Mouse (Mus musculus): ENCODE results near the gene Acsf3. TPM values are rescaled to one million over a fixed set of nuclear protein-coding genes. Genes with fewer than 3 reads are reported as not detected.
A peak's percentile ranks its signal among the peaks of the same experiment; 100 is the strongest.

The Acsf3 gene
- polyA plus RNA-seq, 1 experiment from 2014 or later, result 18.7 TPM

- Histone ChIP-seq H3K9me3 (no peaks in the 10 kb centered on the region), H3K9ac (no peak overlapping the region), H3K4me3 (no peak overlapping the region), H3K27me3 (peaks cover 54% of the 10 kb centered on the region), H3K36me3 (no peaks in the 10 kb centered on the region), H3K27ac (peak overlapping the region; percentile 66), H3K4me2 (replicated peaks) (peak overlapping the region; percentile 26), H3K4me1 (peaks cover 32% of the 10 kb centered on the region)
- 34% methylated on average over 17 of the region's 17 CpGs for WGBS
- no peak; the same call in 1 of the 2 replicates for ATAC-seq (ENCODE audit: insufficient number of reproducible peaks, insufficient read depth, low FRiP score, low TSS enrichment)
Observed at GRCm38 (mm10) chr8:122745022-122745749, 30.1 kb upstream of the Acsf3 start.

- Histone ChIP-seq H3K27me3 (peaks cover 54% of the 10 kb centered on the region), H3K4me2 (replicated peaks) (peak overlapping the region; percentile 26), H3K4me1 (peaks cover 32% of the 10 kb centered on the region), H3K9ac (no peak overlapping the region), H3K4me3 (no peak overlapping the region), H3K9me3 (no peaks in the 10 kb centered on the region), H3K36me3 (no peaks in the 10 kb centered on the region), H3K27ac (peak overlapping the region; percentile 66)
- WGBS, result 10% methylated on average over 16 of the region's 16 CpGs
- ATAC-seq (ENCODE audit: insufficient number of reproducible peaks, insufficient read depth, low FRiP score, low TSS enrichment), result peak; percentile 58; the same call in 1 of the 2 replicates
Observed at GRCm38 (mm10) chr8:122745750-122746275, 29.5 kb upstream of the Acsf3 start.

DNA sequence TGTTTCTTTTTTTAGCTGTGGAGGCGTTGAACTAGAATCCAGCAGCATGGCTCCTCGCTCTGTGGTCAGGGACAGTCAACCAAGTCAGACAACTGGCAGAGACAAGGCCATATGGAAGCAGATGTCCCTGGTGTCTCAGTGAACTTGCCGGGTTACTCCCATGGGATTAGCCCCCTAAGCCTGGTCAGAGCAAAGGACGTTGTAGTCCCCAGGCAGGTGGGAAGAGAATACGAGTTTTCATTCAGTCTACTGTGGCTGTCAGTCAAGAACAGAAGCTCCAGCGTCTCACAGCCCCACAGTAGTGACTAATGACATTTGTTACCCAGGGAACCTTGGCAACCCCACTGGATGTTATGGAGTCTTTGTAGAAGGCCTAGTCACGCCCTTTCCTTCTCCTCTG is 28.8 kb upstream of the Acsf3 start:
- Histone ChIP-seq H3K9ac (no peak overlapping the region), H3K27me3 (peaks cover 48% of the 10 kb centered on the region), H3K9me3 (no peaks in the 10 kb centered on the region), H3K4me3 (no peak overlapping the region), H3K4me1 (peaks cover 32% of the 10 kb centered on the region), H3K36me3 (no peaks in the 10 kb centered on the region), H3K4me2 (replicated peaks) (peak overlapping the region; percentile 26; the same call in 1 of the 2 replicates), H3K27ac (peak overlapping the region; percentile 66)
- ATAC-seq (ENCODE audit: insufficient number of reproducible peaks, insufficient read depth, low FRiP score, low TSS enrichment), result no peak
- 53% methylated on average over 7 of the region's 7 CpGs for WGBS

DNA sequence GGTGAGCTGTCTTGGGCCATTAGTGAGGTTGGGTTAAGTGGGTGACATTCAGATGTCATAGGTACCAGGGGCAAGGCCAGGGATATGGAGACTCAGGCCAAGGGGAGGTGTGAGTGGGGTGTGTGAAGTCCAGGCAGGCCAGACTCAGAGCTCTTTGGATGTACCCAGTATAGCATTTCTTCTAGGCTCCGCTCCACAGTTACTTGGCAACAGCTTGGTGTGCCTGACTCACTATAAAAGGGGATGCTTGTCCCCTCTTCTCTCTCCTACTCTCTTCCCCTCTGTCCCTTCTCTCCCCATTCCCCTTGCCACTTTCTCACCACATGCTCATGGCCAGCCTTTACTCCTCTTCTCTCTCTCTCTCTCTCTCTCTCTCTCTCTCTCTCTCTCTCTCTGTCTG is 27.5 kb upstream of the Acsf3 start:
- H3K9me3 ChIP-seq, result no peaks in the 10 kb centered on the region
- WGBS, result 60% methylated on average over 1 of the region's 1 CpGs
- no peak overlapping the region for H3K27ac ChIP-seq
- peaks cover 29% of the 10 kb centered on the region for H3K4me1 ChIP-seq
- H3K4me3 ChIP-seq, result no peak overlapping the region
- no peak overlapping the region for H3K9ac ChIP-seq
- no peaks in the 10 kb centered on the region for H3K36me3 ChIP-seq
- no peak overlapping the region for H3K4me2 ChIP-seq (replicated peaks)
- H3K27me3 ChIP-seq, result peaks cover 37% of the 10 kb centered on the region
- no peak for ATAC-seq (ENCODE audit: insufficient number of reproducible peaks, insufficient read depth, low FRiP score, low TSS enrichment)

DNA sequence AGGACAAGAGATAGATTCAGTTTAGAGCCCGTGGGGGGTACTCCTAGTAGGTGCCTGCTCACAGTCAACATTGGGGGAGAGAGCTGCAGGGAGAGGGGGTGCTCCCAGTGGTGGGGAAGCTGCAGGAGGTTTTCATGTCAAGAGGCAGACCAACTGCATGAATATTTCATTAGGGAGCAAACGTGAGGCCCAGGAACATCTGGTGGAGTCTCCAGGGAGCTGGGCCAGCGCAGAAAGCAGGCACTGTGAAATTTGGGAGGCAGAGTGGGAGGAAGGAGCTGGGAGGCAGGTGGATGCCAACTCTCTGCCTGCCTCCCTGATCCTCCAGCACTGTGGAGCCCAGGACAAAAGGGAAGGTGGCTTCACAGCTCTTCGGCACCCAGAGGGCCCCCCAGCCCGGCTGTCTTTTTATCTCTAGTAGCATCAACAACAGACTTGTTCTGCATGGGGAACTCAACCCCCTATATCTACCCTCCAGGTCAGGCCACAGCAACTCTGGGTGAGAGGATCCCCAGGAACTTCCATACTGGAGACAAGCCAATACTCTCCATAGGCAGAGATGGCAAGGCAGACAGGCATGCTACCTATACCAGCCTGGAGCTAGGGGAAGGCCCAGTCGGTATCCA is 25.8 kb upstream of the Acsf3 start:
- Histone ChIP-seq H3K27ac (no peak overlapping the region), H3K27me3 (peaks cover 29% of the 10 kb centered on the region), H3K9me3 (no peaks in the 10 kb centered on the region), H3K36me3 (no peaks in the 10 kb centered on the region), H3K4me1 (peaks cover 28% of the 10 kb centered on the region), H3K9ac (no peak overlapping the region), H3K4me2 (replicated peaks) (no peak overlapping the region), H3K4me3 (no peak overlapping the region)
- no peak for ATAC-seq (ENCODE audit: insufficient number of reproducible peaks, insufficient read depth, low FRiP score, low TSS enrichment)
- 53% methylated on average over 6 of the region's 6 CpGs for WGBS

DNA sequence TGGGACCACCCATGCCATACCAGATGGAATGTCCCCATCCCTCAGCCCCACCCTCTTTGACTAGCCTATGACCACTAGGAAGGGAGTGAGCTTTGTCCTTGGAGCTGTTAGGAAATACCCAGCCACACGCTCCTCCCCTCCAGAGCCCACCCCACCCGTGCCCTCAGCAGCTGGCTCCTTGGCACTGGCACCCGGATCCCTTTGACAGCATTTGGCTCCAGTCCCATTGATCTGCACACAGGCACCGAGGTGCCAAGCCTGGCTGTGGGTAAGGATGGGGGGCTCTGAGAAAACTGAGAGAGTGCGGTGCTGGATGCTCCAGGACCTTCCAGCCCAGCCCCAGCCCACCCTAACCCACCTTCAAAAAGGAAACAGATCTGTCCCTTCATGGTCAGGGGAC is 23.9 kb upstream of the Acsf3 start:
- peaks cover 14% of the 10 kb centered on the region for H3K4me1 ChIP-seq
- 71% methylated on average over 5 of the region's 5 CpGs for WGBS
- no peak overlapping the region for H3K4me3 ChIP-seq
- ATAC-seq (ENCODE audit: insufficient number of reproducible peaks, insufficient read depth, low FRiP score, low TSS enrichment), result no peak
- H3K9ac ChIP-seq, result no peak overlapping the region
- no peak overlapping the region for H3K27ac ChIP-seq
- H3K36me3 ChIP-seq, result no peaks in the 10 kb centered on the region
- no peak overlapping the region for H3K4me2 ChIP-seq (replicated peaks)
- no peaks in the 10 kb centered on the region for H3K9me3 ChIP-seq
- H3K27me3 ChIP-seq, result 0 out of 2 replicates have a peak, but pooled peaks cover 11% of the 10 kb centered on the region

GRCm38 (mm10) chr8:122752111-122752721 is 23.1 kb upstream of the Acsf3 start:
- Histone ChIP-seq H3K4me1 (peaks cover 10% of the 10 kb centered on the region; the same call in 1 of the 2 replicates), H3K4me3 (no peak overlapping the region), H3K4me2 (replicated peaks) (no peak overlapping the region), H3K27ac (no peak overlapping the region), H3K9ac (no peak overlapping the region), H3K9me3 (no peaks in the 10 kb centered on the region), H3K36me3 (no peaks in the 10 kb centered on the region), H3K27me3 (0 out of 2 replicates have a peak, but pooled peaks cover 5% of the 10 kb centered on the region)
- ATAC-seq (ENCODE audit: insufficient number of reproducible peaks, insufficient read depth, low FRiP score, low TSS enrichment), result no peak
- WGBS, result 88% methylated on average over 28 of the region's 29 CpGs

GRCm38 (mm10) chr8:122758597-122758996 is 16.7 kb upstream of the Acsf3 start:
- H3K36me3 ChIP-seq, result no peaks in the 10 kb centered on the region
- H3K4me2 ChIP-seq (replicated peaks), result no peak overlapping the region
- H3K27me3 ChIP-seq, result peaks cover 5% of the 10 kb centered on the region; the same call in 1 of the 2 replicates
- no peaks in the 10 kb centered on the region for H3K9me3 ChIP-seq
- H3K27ac ChIP-seq, result no peak overlapping the region
- no peak for ATAC-seq (ENCODE audit: insufficient number of reproducible peaks, insufficient read depth, low FRiP score, low TSS enrichment)
- no peak overlapping the region for H3K4me3 ChIP-seq
- no peaks in the 10 kb centered on the region for H3K4me1 ChIP-seq
- no peak overlapping the region for H3K9ac ChIP-seq

DNA sequence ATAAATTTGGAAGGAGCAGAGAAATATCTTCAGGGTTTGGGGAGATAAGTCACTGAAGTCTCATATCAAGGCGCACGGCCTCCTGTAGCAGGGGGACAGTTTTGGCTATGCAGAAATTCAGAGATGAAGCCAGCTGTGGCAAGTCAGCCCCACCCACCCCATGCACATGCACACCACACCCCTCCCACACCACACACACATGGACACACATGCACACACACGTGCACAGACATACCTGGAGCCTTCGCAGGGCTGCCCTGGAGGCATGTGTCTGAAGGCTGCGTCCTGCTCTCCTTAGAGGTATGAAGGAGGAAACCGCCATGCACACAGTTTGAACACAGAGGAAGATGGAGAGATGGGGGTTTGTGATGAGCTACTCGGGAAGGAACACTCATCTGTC is 15.2 kb upstream of the Acsf3 start:
- no peak overlapping the region for H3K4me3 ChIP-seq
- WGBS, result 72% methylated on average over 7 of the region's 7 CpGs
- peaks cover 5% of the 10 kb centered on the region; the same call in 1 of the 2 replicates for H3K27me3 ChIP-seq

GRCm38 (mm10) chr8:122761109-122761508 is 14.2 kb upstream of the Acsf3 start:
- Histone ChIP-seq H3K9ac (no peak overlapping the region), H3K4me2 (replicated peaks) (no peak overlapping the region), H3K27me3 (peaks cover 5% of the 10 kb centered on the region; the same call in 1 of the 2 replicates), H3K27ac (no peak overlapping the region), H3K4me1 (no peaks in the 10 kb centered on the region), H3K4me3 (no peak overlapping the region), H3K36me3 (no peaks in the 10 kb centered on the region), H3K9me3 (no peaks in the 10 kb centered on the region)
- no peak for ATAC-seq (ENCODE audit: insufficient number of reproducible peaks, insufficient read depth, low FRiP score, low TSS enrichment)
- 70% methylated on average over 6 of the region's 6 CpGs for WGBS

More for the DNA sequence above, 15.2 kb upstream of the Acsf3 start:
- Histone ChIP-seq H3K36me3 (no peaks in the 10 kb centered on the region), H3K9ac (no peak overlapping the region), H3K4me2 (replicated peaks) (no peak overlapping the region), H3K27ac (no peak overlapping the region), H3K9me3 (no peaks in the 10 kb centered on the region), H3K4me1 (no peaks in the 10 kb centered on the region)
- ATAC-seq (ENCODE audit: insufficient number of reproducible peaks, insufficient read depth, low FRiP score, low TSS enrichment), result no peak

DNA sequence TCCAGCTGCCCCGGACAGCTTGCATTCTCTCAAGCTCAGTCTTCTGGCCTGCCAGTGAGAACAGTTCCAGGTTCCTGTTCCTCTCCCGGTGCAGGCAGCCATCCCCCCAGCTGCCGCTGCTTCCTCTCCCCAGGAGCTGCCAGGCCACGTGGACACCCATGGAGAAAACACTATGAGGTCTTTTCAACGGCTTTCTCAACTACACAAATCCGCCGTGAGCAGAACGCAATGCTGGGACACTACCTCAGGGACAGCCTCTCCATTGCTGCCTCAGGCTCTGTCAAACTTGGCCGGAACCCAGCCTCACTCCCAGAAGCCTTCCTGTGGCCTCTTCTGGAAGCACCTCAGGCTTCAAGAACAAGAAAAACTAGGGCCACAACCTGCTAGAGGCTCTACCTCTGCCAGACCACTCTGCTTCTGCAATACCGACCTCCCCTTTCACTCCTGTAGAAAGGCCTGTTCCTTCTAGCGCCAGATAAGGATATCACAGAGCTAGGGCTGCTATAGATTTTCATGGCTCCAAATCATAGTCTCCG is 12.5 kb upstream of the Acsf3 start:
- no peak overlapping the region for H3K4me2 ChIP-seq (replicated peaks)
- no peak for ATAC-seq (ENCODE audit: insufficient number of reproducible peaks, insufficient read depth, low FRiP score, low TSS enrichment)
- H3K27ac ChIP-seq, result no peak overlapping the region
- no peaks in the 10 kb centered on the region for H3K9me3 ChIP-seq
- no peak overlapping the region for H3K9ac ChIP-seq
- 54% methylated on average over 12 of the region's 12 CpGs for WGBS
- H3K27me3 ChIP-seq, result peaks cover 6% of the 10 kb centered on the region; the same call in 1 of the 2 replicates
- H3K4me3 ChIP-seq, result no peak overlapping the region
- H3K4me1 ChIP-seq, result no peaks in the 10 kb centered on the region
- H3K36me3 ChIP-seq, result no peaks in the 10 kb centered on the region

Measured in embryonic facial prominence, embryonic 12.5 days (tissue).